Mouse (Mus musculus) intestine, embryonic 15.5 days (tissue): Measurements from ENCODE around the gene Ppard. TPM values are rescaled to one million over a fixed set of nuclear protein-coding genes. Genes with fewer than 3 reads are reported as not detected.
A peak's percentile ranks its signal among the peaks of the same experiment; 100 is the strongest.
"Not testable (repeated sequence)": the region's sequence is repeated elsewhere in the genome, so short reads cannot be mapped to it uniquely, and the experiment has no call there.

Experiments
- ATAC-seq: fragments of 200-750 bp; cut with Nextera tagmentation; 2 replicates; pipeline ENCODE4 v1.8.0; 2017; ENCODE audit warnings: moderate TSS enrichment, moderate library complexity
- H3K27ac ChIP-seq: fragments of 300-500 bp; sonication (generic); 2 replicates; pipeline ENCODE4 v1.5.1; 2015; ENCODE audit warnings: mild to moderate bottlenecking, inconsistent platforms
- H3K27me3 ChIP-seq: fragments of 300-500 bp; sonication (generic); replicated peaks from 2 replicates; pipeline ENCODE4 v1.6.1; 2015; ENCODE audit warnings: inconsistent platforms
- H3K36me3 ChIP-seq: fragments of 300-500 bp; sonication (generic); 2 replicates; pipeline ENCODE4 v1.6.1; 2015; ENCODE audit warnings: inconsistent platforms
- H3K4me1 ChIP-seq: fragments of 300-500 bp; sonication (generic); replicated peaks from 2 replicates; pipeline ENCODE4 v1.6.1; 2015; ENCODE audit warnings: inconsistent platforms
- H3K4me2 ChIP-seq: fragments of 300-500 bp; sonication (generic); replicated peaks from 2 replicates; pipeline ENCODE4 v1.6.1; 2015; ENCODE audit warnings: mild to moderate bottlenecking, inconsistent platforms
- H3K4me3 ChIP-seq: fragments of 300-500 bp; sonication (generic); replicated peaks from 2 replicates; pipeline ENCODE4 v1.5.1; 2015; ENCODE audit warnings: inconsistent platforms
- H3K9ac ChIP-seq: fragments of 300-500 bp; sonication (generic); 2 replicates; pipeline ENCODE4 v1.6.1; 2015; ENCODE audit warnings: inconsistent platforms
- H3K9me3 ChIP-seq: fragments of 300-500 bp; sonication (generic); 2 replicates; pipeline ENCODE4 v1.6.1; 2016; ENCODE audit warnings: inconsistent platforms
- WGBS: fragments of 180-500 bp; shearing (Covaris S2); methylation state at CpG from one replicate; pipeline ENCODE4 v1.1.7; 2015; 5-methylcytosine and 5-hydroxymethylcytosine counted together
- polyA plus RNA-seq: library from polyadenylated mRNA; unstranded; fragments of >200 nt; fragmentation: Nextera tagmentation; extraction: Ambion mirVana; gene quantifications from 2 replicates; pipeline ENCODE4 v1.2.1, GENCODE M21; 2015

Gene Ppard
- polyA plus RNA-seq, 1 experiment from 2014 or later, result 1.8 TPM

DNA sequence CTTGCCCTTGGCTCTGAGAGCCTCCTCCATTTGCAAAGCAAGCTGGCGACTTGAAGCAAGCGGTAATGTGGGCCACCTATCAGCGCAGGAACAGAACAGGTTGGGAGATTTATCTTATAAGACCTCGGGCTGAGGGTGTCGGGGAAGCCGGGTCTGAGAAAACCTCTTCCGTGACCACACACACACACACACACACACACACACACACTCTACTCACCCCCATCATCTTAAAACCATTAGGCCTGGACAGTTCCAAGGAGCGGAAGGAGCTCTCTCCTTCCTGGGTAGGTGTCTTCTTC is 24.2 kb upstream of the Ppard start:
- H3K4me2 ChIP-seq, result peak overlapping the region; percentile 62
- peaks cover 16% of the 10 kb centered on the region for H3K4me1 ChIP-seq
- no peak for ATAC-seq
- 0 out of 2 replicates have a peak, but pooled peaks cover under 1% of the 10 kb centered on the region for H3K36me3 ChIP-seq
- 0 out of 2 replicates have a peak overlapping the region, but pooled peaks have one; percentile 0 for H3K9ac ChIP-seq
- H3K4me3 ChIP-seq, result peak overlapping the region; percentile 30
- H3K27ac ChIP-seq, result no peak overlapping the region
- WGBS, result 85% methylated on average over 8 of the region's 8 CpGs
- H3K9me3 ChIP-seq, result no peaks in the 10 kb centered on the region
- no peaks in the 10 kb centered on the region for H3K27me3 ChIP-seq

DNA sequence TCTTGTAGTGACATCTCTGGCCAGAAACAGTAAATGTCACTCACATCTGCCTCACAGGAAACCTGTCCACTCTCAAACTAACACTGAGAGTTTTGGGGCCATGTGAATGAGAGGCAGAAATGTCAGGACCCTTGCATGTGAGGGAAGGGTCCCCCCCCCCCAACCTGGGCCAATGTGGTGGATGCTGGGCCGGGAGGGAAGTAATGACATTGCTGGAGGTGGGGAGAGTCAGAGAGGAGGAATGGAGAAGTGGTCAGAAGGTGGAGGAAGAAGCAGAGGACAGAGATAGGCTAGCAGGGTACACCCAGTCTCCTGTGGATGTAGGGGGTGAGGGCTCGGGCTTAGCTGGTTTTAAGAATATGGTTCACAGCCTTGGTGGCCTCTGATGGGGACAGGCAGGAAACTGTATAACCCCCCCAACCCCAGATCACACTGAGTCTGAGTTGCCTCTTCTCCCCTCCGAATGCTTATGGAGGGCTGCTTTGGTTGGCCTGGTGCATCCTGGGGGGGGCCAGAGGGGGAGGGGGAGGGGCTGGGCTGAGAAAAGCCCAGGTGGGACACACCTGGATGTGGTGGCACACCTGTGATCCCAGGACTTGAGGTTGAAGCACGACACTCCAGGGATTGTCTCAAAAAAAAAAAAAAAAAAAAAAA is 22.9 kb upstream of the Ppard start:
- Histone ChIP-seq H3K27ac (no peak overlapping the region), H3K9me3 (no peaks in the 10 kb centered on the region), H3K4me2 (no peak overlapping the region), H3K4me1 (peaks cover 16% of the 10 kb centered on the region), H3K27me3 (no peaks in the 10 kb centered on the region), H3K9ac (no peak overlapping the region), H3K36me3 (no peaks in the 10 kb centered on the region), H3K4me3 (no peak overlapping the region)
- ATAC-seq, result no peak
- WGBS, result 49% methylated on average over 4 of the region's 4 CpGs

DNA sequence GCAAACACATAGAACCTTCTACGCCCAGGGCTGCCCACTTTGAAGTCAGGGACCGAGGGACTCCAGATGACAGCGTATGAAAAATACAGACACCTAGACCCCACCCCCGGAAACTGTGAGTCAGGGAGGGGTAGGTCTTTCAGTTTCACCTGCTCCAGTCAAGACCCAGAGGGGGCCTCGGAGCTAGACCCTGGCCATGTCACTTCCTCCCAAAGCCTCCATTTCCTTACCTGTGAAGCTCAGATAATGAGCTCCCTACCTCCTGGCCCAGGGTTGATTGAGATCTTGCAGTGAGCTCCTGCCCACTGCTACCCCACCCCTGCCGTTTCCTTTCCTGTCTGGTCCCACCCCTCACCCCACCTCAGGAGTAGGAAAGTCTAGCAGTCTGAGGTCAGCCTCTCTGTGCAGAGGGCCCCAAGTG is 20.6 kb upstream of the Ppard start:
- Histone ChIP-seq H3K27ac (no peak overlapping the region), H3K4me1 (peaks cover 16% of the 10 kb centered on the region), H3K9ac (no peak overlapping the region), H3K27me3 (no peaks in the 10 kb centered on the region), H3K9me3 (no peaks in the 10 kb centered on the region), H3K4me3 (no peak overlapping the region), H3K36me3 (no peaks in the 10 kb centered on the region), H3K4me2 (no peak overlapping the region)
- 64% methylated on average over 6 of the region's 6 CpGs for WGBS
- no peak for ATAC-seq

DNA sequence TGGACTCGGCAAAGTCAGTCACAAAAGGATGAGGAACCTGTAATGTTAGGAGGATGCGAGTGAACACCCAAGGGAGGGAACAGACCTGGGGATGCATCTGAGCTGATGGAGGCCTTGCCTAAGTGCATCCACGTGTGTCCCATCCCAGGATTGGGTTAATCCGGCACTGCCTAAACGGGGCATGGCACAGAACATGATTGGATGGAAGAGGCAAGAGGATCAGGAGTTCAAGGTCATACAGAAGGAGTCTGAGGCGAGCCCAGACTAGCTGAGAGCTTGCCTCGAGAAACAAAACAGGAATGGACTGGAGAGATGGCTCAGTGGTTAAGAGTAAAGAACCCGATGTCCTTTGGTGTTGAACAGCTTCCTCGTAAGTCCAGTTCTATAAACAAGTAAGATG is 20.1 kb upstream of the Ppard start:
- Histone ChIP-seq H3K4me3 (no peak overlapping the region), H3K4me1 (peaks cover 14% of the 10 kb centered on the region), H3K4me2 (no peak overlapping the region), H3K36me3 (no peaks in the 10 kb centered on the region), H3K27ac (no peak overlapping the region), H3K9ac (no peak overlapping the region), H3K27me3 (no peaks in the 10 kb centered on the region), H3K9me3 (no peaks in the 10 kb centered on the region)
- no peak for ATAC-seq
- 53% methylated on average over 9 of the region's 9 CpGs for WGBS

DNA sequence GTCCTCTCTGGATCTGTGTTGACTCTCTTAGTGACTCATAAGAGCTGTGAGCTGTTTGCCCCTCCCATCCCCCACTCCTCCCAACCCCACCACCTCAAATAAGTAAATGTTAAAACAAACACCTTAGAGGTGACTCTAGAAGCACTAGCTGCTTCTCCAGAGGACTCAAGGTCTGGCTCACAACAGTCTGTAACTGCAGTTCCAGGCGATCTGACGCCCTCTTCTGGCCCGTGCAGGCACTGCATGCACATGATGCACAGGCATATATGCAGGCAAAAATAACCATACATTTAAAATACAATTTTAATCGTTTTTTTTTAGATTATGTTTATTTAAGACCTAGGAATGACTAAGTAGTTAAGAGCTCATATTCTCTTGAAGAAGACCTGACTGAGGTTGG is 19.3 kb upstream of the Ppard start:
- WGBS, result 29% methylated on average over 4 of the region's 4 CpGs
- ATAC-seq, result no peak
- no peak overlapping the region for H3K4me3 ChIP-seq
- no peak overlapping the region for H3K4me2 ChIP-seq
- H3K9me3 ChIP-seq, result no peaks in the 10 kb centered on the region
- H3K9ac ChIP-seq, result no peak overlapping the region
- peaks cover 13% of the 10 kb centered on the region for H3K4me1 ChIP-seq
- no peak overlapping the region for H3K27ac ChIP-seq
- no peaks in the 10 kb centered on the region for H3K36me3 ChIP-seq
- no peaks in the 10 kb centered on the region for H3K27me3 ChIP-seq

DNA sequence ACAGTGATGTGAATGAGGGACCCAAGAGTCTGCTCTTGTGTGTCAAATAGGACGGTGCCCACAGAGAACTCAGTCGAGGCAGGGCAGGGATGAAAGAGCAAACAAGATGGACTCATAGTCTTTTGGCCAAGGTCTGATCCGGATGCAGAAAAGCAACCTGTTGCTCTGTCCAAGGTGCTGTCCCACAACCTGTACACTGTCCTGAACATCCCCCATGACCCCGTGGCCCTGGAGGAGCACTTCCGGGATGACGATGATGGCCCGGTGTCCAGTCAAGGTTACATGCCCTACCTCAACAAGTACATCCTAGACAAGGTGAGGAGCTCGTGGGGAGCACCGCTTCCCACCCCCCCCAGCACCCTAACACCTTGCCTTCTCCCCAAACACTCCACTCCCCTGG is 15.7 kb upstream of the Ppard start:
- ATAC-seq, result no peak
- 75% methylated on average over 9 of the region's 9 CpGs for WGBS
- no peak overlapping the region for H3K9ac ChIP-seq

DNA sequence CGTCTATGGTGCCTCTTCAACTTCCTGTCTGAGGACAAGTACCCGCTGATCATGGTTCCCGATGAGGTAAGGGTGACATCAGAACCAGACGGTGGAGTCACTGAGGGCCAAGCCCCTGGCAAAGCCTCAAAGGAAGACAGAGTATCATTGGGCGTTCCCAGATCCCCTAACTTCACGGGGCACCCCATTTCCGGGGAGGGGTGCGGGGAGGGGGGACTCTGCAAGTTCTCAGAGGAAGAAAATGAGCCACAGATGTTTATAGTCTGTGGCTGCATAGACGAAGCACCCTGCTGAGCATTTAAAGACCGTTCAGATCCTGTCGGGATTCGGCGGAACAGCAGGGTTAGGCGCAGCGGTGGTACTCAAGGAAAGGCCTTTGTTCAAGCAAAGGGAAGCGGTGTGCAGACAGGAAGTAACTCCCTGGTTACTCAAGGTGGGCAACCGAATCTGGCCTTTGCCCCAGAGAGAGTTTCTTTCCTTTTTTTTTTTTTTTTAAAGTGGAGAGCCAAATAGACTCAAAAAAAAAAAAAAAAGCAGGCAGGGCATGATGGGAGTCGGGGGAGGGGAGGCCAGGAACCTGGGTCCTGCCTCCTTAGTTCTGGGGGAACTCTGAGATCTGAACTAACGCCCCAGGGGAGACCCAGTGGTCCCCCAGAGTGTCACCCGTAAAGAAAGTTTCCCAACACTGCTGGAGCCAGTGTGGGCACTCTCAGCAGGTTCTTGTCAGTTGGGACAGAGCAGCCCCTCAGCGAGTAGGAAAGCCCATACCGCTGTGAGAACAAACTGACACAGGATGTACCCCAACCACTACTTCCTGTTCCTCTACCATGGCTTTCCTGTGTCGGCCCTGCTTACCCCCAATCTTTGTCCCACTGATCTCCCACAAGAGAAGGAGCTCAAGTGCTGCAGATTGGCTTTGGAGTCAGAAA is 14.5 kb upstream of the Ppard start:
- no peak for ATAC-seq
- H3K36me3 ChIP-seq, result no peaks in the 10 kb centered on the region
- no peaks in the 10 kb centered on the region for H3K9me3 ChIP-seq
- WGBS, result 33% methylated on average over 23 of the region's 23 CpGs
- H3K27me3 ChIP-seq, result no peaks in the 10 kb centered on the region
- H3K4me3 ChIP-seq, result no peak overlapping the region
- peak overlapping the region; percentile 42 for H3K4me2 ChIP-seq
- peaks cover 10% of the 10 kb centered on the region; the same call in 1 of the 2 replicates for H3K4me1 ChIP-seq
- H3K9ac ChIP-seq, result no peak overlapping the region
- 0 out of 2 replicates have a peak overlapping the region, but pooled peaks have one; percentile 27 for H3K27ac ChIP-seq

More for the DNA sequence above, 15.7 kb upstream of the Ppard start:
- peaks cover 12% of the 10 kb centered on the region; the same call in 1 of the 2 replicates for H3K4me1 ChIP-seq
- no peaks in the 10 kb centered on the region for H3K36me3 ChIP-seq
- H3K4me2 ChIP-seq, result no peak overlapping the region
- H3K4me3 ChIP-seq, result no peak overlapping the region
- H3K9me3 ChIP-seq, result no peaks in the 10 kb centered on the region
- H3K27me3 ChIP-seq, result no peaks in the 10 kb centered on the region
- H3K27ac ChIP-seq, result no peak overlapping the region

DNA sequence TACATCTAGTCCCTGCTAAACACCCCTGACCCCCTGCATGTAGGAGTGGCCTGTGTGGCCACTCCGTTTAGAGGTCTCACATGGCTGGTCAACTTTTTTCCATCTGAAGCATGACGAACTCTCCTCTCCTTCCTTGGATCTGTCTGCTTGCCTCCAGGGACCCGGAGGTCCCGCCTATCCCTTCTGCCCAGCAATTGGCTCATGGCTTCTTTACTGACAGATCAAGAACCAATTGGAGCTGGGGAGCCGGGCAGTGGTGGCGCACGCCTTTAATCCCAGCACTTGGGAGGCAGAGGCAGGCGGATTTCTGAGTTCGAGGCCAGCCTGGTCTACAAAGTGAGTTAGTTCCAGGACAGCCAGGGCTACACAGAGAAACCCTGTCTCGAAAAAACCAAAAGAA is 10.0 kb upstream of the Ppard start:
- H3K4me3 ChIP-seq, result not testable (repeated sequence)
- 93% methylated on average over 10 of the region's 10 CpGs for WGBS

DNA sequence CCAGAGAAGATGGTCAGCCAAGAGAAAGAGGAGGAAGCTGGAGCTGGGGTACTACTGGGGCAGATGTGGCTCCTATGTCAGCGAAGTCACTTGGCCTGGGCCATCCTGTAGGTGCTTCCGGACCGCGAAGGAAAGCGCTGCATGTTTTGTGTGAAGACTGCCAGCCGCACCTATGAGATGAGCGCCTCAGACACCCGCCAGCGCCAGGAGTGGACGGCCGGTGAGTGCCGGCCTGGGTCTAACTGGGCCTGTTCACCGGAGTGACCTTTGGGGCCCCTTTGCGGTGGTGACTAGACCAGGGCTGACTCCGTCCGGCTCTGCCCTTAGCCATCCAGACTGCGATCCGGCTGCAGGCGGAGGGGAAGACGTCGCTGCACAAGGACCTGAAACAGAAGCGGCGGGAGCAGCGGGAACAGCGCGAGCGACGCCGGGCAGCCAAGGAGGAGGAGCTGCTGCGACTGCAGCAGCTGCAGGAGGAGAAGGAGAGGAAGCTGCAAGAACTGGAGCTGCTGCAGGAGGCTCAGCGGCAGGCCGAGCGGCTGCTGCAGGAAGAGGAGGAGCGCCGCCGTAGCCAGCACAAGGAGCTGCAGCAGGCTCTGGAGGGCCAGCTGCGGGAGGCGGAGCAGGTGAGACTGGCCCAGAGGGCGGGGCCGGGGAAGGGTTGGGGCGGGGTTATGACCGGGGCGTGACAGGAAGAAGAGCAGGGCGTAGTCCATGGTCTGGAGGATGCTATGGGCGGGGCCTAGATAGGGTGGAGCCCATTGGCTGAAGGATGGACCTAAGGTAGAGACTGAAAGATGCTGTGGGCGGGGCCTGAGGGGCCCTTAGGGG is 8.7 kb upstream of the Ppard start:
- Histone ChIP-seq H3K27me3 (no peaks in the 10 kb centered on the region), H3K36me3 (no peaks in the 10 kb centered on the region), H3K4me1 (peaks cover 16% of the 10 kb centered on the region; the same call in 1 of the 2 replicates), H3K27ac (peak overlapping the region; percentile 66), H3K9me3 (no peaks in the 10 kb centered on the region), H3K9ac (peak overlapping the region; percentile 65), H3K4me3 (peak overlapping the region; percentile 48), H3K4me2 (peak overlapping the region; percentile 95)
- ATAC-seq, result peak; percentile 94
- under 1% methylated on average over 46 of the region's 46 CpGs for WGBS

More for the DNA sequence above, 10.0 kb upstream of the Ppard start:
- not testable (repeated sequence) for H3K27me3 ChIP-seq, ATAC-seq, H3K4me2 ChIP-seq, H3K9ac ChIP-seq, H3K27ac ChIP-seq, H3K9me3 ChIP-seq, H3K36me3 ChIP-seq
- H3K4me1 ChIP-seq, result peaks cover 22% of the 10 kb centered on the region

DNA sequence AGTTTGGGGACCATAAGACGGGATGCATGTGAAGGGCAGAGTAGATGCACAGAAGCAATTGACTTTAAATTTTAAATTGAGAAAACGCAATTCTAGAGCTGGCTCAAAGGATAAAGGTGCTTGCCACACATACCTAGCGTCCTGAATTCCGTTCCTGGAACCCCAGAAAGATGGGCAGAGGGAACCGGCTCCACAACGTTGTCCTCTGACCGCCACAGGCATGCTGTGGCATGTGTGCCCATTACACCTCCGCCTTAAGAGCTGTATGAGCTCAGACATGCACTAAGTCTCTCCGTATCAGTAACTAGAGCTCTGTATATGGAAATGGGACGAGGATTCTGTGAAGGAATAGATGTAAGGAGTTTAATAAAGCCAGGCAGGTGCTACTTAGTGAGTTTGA is 7.9 kb upstream of the Ppard start:
- H3K4me2 ChIP-seq, result no peak overlapping the region
- 90% methylated on average over 10 of the region's 10 CpGs for WGBS
- H3K27me3 ChIP-seq, result no peaks in the 10 kb centered on the region
- no peak overlapping the region for H3K4me3 ChIP-seq
- no peak for ATAC-seq
- 0 out of 2 replicates have a peak overlapping the region, but pooled peaks have one; percentile 66 for H3K27ac ChIP-seq
- no peaks in the 10 kb centered on the region for H3K36me3 ChIP-seq
- no peaks in the 10 kb centered on the region for H3K9me3 ChIP-seq
- H3K4me1 ChIP-seq, result peaks cover 16% of the 10 kb centered on the region; the same call in 1 of the 2 replicates
- no peak overlapping the region for H3K9ac ChIP-seq

DNA sequence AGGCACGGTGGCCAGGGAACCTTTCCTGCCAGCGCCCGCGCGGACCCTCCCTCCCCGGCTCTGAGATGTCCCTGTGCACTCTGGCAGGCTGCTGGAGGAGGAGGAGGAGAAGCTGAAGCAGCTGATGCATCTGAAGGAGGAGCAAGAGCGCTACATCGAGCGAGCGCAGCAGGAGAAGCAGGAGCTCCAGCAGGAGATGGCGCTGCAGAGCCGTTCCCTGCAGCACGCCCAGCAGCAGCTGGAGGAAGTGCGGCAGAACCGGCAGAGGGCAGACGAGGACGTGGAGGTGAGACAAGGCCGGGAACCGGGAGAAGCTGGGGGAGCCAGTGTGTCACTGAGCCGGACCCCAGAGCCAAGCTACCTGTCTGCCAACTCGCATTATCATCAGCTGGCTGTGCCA is 6.5 kb upstream of the Ppard start:
- Histone ChIP-seq H3K4me3 (peak overlapping the region; percentile 22), H3K27me3 (no peaks in the 10 kb centered on the region), H3K4me1 (peaks cover 16% of the 10 kb centered on the region; the same call in 1 of the 2 replicates), H3K9me3 (no peaks in the 10 kb centered on the region), H3K9ac (peak overlapping the region; percentile 46; the same call in 1 of the 2 replicates), H3K27ac (0 out of 2 replicates have a peak overlapping the region, but pooled peaks have one; percentile 10), H3K36me3 (no peaks in the 10 kb centered on the region), H3K4me2 (peak overlapping the region; percentile 74)
- WGBS, result 2% methylated on average over 21 of the region's 21 CpGs
- ATAC-seq, result peak; percentile 61

DNA sequence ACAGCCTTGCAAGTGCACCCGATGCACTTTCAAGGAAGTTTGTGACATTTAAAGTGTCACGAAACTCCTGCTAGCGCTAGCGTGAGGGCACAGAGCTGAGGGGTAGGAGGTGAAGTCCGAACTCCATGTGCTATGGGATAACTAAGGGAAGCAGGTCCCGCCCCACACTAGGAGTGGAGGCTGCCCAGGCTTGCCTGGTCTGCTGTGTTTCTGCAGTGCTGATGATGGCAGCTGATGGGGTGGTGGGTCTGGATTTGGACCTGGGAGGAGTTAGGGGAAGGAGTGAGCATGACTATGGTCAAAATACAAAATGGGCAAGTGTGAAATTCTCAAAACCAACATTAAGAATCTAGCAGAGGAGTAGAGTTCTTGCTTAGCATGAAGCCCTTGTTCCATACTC is 2.0 kb upstream of the Ppard start:
- 72% methylated on average over 6 of the region's 6 CpGs for WGBS
- no peak for ATAC-seq
- H3K27me3 ChIP-seq, result no peaks in the 10 kb centered on the region
- H3K27ac ChIP-seq, result no peak overlapping the region
- no peaks in the 10 kb centered on the region for H3K36me3 ChIP-seq
- peaks cover 14% of the 10 kb centered on the region; the same call in 1 of the 2 replicates for H3K4me1 ChIP-seq
- H3K9ac ChIP-seq, result no peak overlapping the region
- no peak overlapping the region for H3K4me2 ChIP-seq
- no peaks in the 10 kb centered on the region for H3K9me3 ChIP-seq
- no peak overlapping the region for H3K4me3 ChIP-seq
